Mouse (Mus musculus): ENCODE measurements around the gene Tsen15. TPM values are rescaled to one million over a fixed set of nuclear protein-coding genes. Genes with fewer than 3 reads are reported as not detected.

Tsen15 gene
- 27.0 and 43.7 TPM in 2 replicates for polyA plus RNA-seq (2012; ENCODE audit: insufficient read depth, low replicate concordance)

DNA sequence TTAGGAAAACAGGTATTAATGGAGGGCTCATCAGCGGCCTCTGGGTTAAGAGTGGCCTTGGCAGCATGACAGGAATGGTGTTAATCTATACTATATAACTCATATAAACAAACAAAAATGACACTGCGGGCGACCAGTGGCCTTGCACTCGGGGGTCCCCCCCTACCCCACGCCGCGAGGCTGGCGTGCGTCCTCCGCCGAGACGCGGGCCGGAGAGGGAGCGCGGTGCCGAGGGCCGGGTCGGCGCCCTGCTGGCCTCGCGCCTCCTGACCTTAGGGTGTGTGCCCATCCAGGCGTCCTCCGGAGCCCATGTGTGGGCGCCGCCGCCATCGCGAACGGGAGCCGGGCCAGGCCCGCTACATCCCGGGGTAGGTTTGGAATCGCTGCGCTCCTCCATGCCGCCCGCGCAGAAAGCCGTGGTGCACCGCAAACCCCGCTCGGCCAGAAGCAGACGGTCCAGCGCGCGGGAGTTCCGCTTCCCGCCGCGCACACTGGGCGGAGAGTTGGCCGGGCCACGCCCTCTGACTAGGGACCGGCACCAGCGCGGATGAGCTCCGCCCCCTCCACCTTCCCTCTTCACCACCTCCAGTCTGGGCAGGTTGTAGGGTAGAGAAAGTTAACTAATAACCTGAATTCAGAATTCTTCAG lies at the start of gene Tsen15:
Gene Tsen15 (minus strand): TSS at position 501 of the 648 bp plus-strand sequence.
- TF ChIP-seq GATA1 (IDR thresholded peaks at IDR 0.05; ENCODE audit: borderline replicate concordance, low read length): no peak
- peak within 1 kb of the TSS; percentile 97 for H3K4me3 ChIP-seq (replicated peaks)

DNA sequence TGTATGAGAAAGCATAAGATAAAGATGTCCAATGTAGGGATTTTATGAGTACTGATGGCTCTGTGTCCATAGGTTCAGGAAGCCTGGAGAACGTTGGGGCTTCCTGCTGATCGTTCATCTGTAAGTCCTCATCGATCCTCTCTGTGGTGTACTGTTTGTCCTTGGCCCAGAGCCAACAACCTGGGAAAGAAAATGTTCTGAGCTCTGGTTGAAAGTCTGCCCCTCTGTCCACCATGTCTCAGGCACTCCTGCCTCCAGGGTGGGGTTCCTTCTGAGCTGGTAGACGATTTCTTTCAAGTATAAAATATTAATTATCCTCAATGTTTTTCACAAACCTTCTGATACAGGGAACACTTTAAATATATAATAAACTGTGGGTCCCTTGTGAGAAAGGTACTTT lies 47.7 kb upstream of the Tsen15 start:
- no peak for TF ChIP-seq GATA1 (IDR thresholded peaks at IDR 0.05; ENCODE audit: borderline replicate concordance, low read length)
- TF ChIP-seq FLI1 (IDR thresholded peaks at IDR 0.05; ENCODE audit: low read length): no peak
- Histone ChIP-seq H3K27me3 (replicated peaks) (peaks cover 7% of the 10 kb centered on the region), H3K4me1 (no peaks in the 10 kb centered on the region)

More for the DNA sequence above, at the start of gene Tsen15:
- peaks cover 17% of the 10 kb centered on the region for H3K36me3 ChIP-seq (replicated peaks; ENCODE audit: low read length)
- peaks cover 9% of the 10 kb centered on the region for H3K4me1 ChIP-seq
- peaks cover 9% of the 10 kb centered on the region for H3K27me3 ChIP-seq (replicated peaks)
- H3K9me3 ChIP-seq: no peaks in the 10 kb centered on the region

GRCm38 (mm10) chr1:152429805-152430204 lies 43.3 kb upstream of the Tsen15 start:
- TF ChIP-seq GATA1 (IDR thresholded peaks at IDR 0.05; ENCODE audit: borderline replicate concordance, low read length) (no peak), FLI1 (IDR thresholded peaks at IDR 0.05; ENCODE audit: low read length) (no peak)

More for the DNA sequence above, 47.7 kb upstream of the Tsen15 start:
- H3K9me3 ChIP-seq: no peaks in the 10 kb centered on the region
- no peaks in the 10 kb centered on the region for H3K36me3 ChIP-seq (replicated peaks; ENCODE audit: low read length)
- no peak overlapping the region for H3K4me3 ChIP-seq (replicated peaks)

GRCm38 (mm10) chr1:152427912-152428581 lies 41.6 kb upstream of the Tsen15 start:
- peaks cover 7% of the 10 kb centered on the region for H3K27me3 ChIP-seq (replicated peaks)
- no peak for TF ChIP-seq GATA1 (IDR thresholded peaks at IDR 0.05; ENCODE audit: borderline replicate concordance, low read length)
- no peak for TF ChIP-seq FLI1 (IDR thresholded peaks at IDR 0.05; ENCODE audit: low read length)
- H3K36me3 ChIP-seq (replicated peaks; ENCODE audit: low read length): no peaks in the 10 kb centered on the region
- H3K4me1 ChIP-seq: no peaks in the 10 kb centered on the region
- peaks cover 4% of the 10 kb centered on the region; the same call in 1 of the 2 replicates for H3K9me3 ChIP-seq
- H3K4me3 ChIP-seq (replicated peaks): no peak overlapping the region

More at GRCm38 (mm10) chr1:152429805-152430204, 43.3 kb upstream of the Tsen15 start:
- Histone ChIP-seq H3K36me3 (replicated peaks; ENCODE audit: low read length) (no peaks in the 10 kb centered on the region), H3K9me3 (peaks cover 4% of the 10 kb centered on the region; the same call in 1 of the 2 replicates), H3K4me1 (no peaks in the 10 kb centered on the region), H3K4me3 (replicated peaks) (no peak overlapping the region), H3K27me3 (replicated peaks) (peaks cover 10% of the 10 kb centered on the region)

- Histone ChIP-seq H3K36me3 (replicated peaks; ENCODE audit: low read length) (no peaks in the 10 kb centered on the region), H3K27me3 (replicated peaks) (peaks cover 13% of the 10 kb centered on the region), H3K9me3 (peaks cover 4% of the 10 kb centered on the region; the same call in 1 of the 2 replicates), H3K4me1 (no peaks in the 10 kb centered on the region), H3K4me3 (replicated peaks) (no peak overlapping the region)
- no peak for TF ChIP-seq GATA1 (IDR thresholded peaks at IDR 0.05; ENCODE audit: borderline replicate concordance, low read length)
- TF ChIP-seq FLI1 (IDR thresholded peaks at IDR 0.05; ENCODE audit: low read length): no peak
Measured at GRCm38 (mm10) chr1:152423052-152423451, 36.6 kb upstream of the Tsen15 start.

DNA sequence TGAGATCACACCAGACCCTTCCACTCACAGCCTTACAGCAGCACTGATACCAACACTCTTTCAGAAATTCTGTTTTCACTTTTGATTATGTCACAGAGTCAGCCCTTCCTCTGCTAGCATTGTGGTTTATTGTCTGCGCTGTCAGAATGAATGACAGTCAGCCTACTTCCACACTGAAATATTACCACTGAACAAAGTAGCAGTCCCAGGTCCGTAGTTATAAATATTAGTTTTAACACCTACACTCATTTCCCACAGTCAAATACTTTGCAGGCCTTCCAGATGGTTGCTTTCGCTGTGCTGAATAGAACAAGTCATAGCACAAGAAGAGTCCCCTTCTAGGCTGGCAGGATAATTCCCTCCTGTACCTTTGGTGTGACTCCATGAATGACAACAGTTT lies 35.8 kb upstream of the Tsen15 start:
- Histone ChIP-seq H3K27me3 (replicated peaks) (peaks cover 15% of the 10 kb centered on the region), H3K36me3 (replicated peaks; ENCODE audit: low read length) (no peaks in the 10 kb centered on the region), H3K9me3 (peaks cover 4% of the 10 kb centered on the region; the same call in 1 of the 2 replicates), H3K4me1 (no peaks in the 10 kb centered on the region), H3K4me3 (replicated peaks) (no peak overlapping the region)
- TF ChIP-seq FLI1 (IDR thresholded peaks at IDR 0.05; ENCODE audit: low read length): no peak
- no peak for TF ChIP-seq GATA1 (IDR thresholded peaks at IDR 0.05; ENCODE audit: borderline replicate concordance, low read length)

GRCm38 (mm10) chr1:152417602-152418001 lies 31.1 kb upstream of the Tsen15 start:
- no peak for TF ChIP-seq GATA1 (IDR thresholded peaks at IDR 0.05; ENCODE audit: borderline replicate concordance, low read length)

GRCm38 (mm10) chr1:152416306-152416904 lies 29.9 kb upstream of the Tsen15 start:
- TF ChIP-seq FLI1 (IDR thresholded peaks at IDR 0.05; ENCODE audit: low read length) (no peak), GATA1 (IDR thresholded peaks at IDR 0.05; ENCODE audit: borderline replicate concordance, low read length) (no peak)
- Histone ChIP-seq H3K4me1 (no peaks in the 10 kb centered on the region), H3K36me3 (replicated peaks; ENCODE audit: low read length) (no peaks in the 10 kb centered on the region), H3K27me3 (replicated peaks) (peaks cover 11% of the 10 kb centered on the region), H3K4me3 (replicated peaks) (no peak overlapping the region), H3K9me3 (no peaks in the 10 kb centered on the region)

More at GRCm38 (mm10) chr1:152417602-152418001, 31.1 kb upstream of the Tsen15 start:
- Histone ChIP-seq H3K4me3 (replicated peaks) (no peak overlapping the region), H3K27me3 (replicated peaks) (peaks cover 8% of the 10 kb centered on the region), H3K4me1 (no peaks in the 10 kb centered on the region), H3K9me3 (no peaks in the 10 kb centered on the region), H3K36me3 (replicated peaks; ENCODE audit: low read length) (no peaks in the 10 kb centered on the region)

- Histone ChIP-seq H3K9me3 (no peaks in the 10 kb centered on the region), H3K4me3 (replicated peaks) (no peak overlapping the region), H3K4me1 (no peaks in the 10 kb centered on the region), H3K36me3 (replicated peaks; ENCODE audit: low read length) (no peaks in the 10 kb centered on the region), H3K27me3 (replicated peaks) (peaks cover 12% of the 10 kb centered on the region)
- no peak for TF ChIP-seq FLI1 (IDR thresholded peaks at IDR 0.05; ENCODE audit: low read length)
- no peak for TF ChIP-seq GATA1 (IDR thresholded peaks at IDR 0.05; ENCODE audit: borderline replicate concordance, low read length)
Measured at GRCm38 (mm10) chr1:152414451-152414850, 28.0 kb upstream of the Tsen15 start.

DNA sequence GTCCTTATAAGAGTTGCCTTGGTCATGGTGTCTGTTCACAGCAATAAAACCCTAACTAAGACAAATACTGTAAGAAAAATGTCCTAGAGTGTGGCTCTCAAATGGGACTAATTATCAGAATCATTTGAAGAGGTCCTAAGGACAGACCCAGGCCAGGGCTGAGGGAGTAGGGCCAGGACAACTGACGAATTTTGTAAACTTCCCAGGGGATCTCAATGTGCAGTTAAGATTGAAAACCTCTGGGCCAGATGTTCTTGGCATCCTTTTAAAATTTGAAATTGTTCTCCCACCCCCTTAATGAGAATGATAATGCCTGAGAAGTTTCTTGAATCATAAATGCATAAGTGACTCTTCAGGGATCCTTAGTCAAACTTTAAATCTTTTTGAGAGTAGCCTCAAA lies 27.5 kb upstream of the Tsen15 start:
- H3K36me3 ChIP-seq (replicated peaks; ENCODE audit: low read length): no peaks in the 10 kb centered on the region
- no peaks in the 10 kb centered on the region for H3K9me3 ChIP-seq
- H3K27me3 ChIP-seq (replicated peaks): peaks cover 13% of the 10 kb centered on the region
- H3K4me1 ChIP-seq: no peaks in the 10 kb centered on the region
- H3K4me3 ChIP-seq (replicated peaks): no peak overlapping the region
- no peak for TF ChIP-seq GATA1 (IDR thresholded peaks at IDR 0.05; ENCODE audit: borderline replicate concordance, low read length)

All from megakaryocyte, embryonic 14.5 days (primary cell).